Mouse (Mus musculus) left cerebral cortex, adult 11 months (tissue): ENCODE measurements at regions not wholly inside any gene's neighbourhood (a gene's known extent, or its start where the extent isn't known, plus 50 kb on each side); places are given as distances from the start of the nearest gene placed in this dataset.
A peak's percentile ranks its signal among the peaks of the same experiment; 100 is the strongest.
"Not testable (repeated sequence)": the region's sequence is repeated elsewhere in the genome, so short reads cannot be mapped to it uniquely, and the experiment has no call there.

Source experiments
- DNase-seq: peaks from one replicate; pipeline ENCODE4 v3.0.0; 2022; ENCODE audit warnings: low spot score

DNA sequence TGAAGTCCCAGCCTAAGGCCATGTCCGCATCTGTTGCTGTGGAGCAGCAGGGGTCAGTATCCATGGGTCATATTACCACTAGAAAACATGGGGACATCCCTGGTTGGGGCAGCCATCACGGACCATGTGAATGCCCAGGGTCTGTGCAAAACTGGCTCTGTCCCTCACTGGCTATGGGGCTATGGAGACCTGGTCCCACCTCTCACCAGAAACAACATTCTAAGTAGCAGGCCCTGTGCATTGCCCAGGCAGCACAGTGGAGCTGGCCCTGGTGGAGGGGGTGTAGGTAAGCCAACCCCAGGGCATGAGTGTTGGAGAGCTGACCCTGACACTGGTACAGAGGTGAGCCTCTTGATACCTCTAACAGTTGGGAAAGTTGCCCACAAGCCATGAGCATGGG lies 213.7 kb downstream of the Macc1 start:
- no peak for DNase-seq

GRCm38 (mm10) chr12:119548376-119548775 lies 234.3 kb downstream of the Macc1 start:
- DNase-seq = not testable (repeated sequence)

DNA sequence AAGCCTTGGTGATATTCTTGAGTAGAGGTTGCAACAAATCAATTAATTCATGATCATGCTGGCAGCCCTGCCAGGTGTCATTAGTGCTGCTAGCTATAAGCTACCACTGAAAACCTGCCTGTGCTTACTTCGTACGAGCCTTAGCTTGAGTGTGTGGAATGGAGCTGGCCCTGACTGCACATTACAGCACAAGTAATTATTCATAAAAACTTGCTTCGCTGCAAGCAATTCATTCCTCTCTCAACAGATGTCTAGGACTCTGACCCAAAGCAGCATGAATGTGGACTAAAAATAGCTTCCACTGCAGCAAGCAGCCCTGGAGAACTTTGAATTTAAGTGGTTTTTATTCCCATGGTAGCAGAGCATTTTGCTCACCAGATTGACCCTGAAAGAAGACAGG lies 262.6 kb downstream of the Macc1 start:
- DNase-seq = peak; percentile 2

GRCm38 (mm10) chr12:119577280-119577679 lies 263.2 kb downstream of the Macc1 start:
- DNase-seq = no peak

DNA sequence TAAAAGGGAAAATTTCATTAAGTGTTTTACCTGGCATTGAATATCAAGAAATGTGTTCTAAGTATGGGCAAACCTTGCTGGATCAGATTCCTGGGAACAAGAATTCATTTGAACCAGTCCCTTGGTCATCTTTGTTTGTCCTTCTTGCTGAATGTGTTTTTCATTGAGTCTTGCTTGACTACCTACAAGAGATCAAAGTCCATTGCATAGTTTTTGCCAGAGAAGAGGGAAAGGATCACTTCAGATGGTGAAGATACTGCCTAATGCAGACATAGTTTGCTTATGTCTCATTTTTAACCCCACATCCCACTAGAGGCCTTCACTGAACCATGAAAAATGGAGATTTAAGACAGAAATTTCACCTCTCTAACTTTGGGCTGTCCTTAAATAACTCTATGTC lies 287.3 kb downstream of the Macc1 start:
- no peak for DNase-seq

DNA sequence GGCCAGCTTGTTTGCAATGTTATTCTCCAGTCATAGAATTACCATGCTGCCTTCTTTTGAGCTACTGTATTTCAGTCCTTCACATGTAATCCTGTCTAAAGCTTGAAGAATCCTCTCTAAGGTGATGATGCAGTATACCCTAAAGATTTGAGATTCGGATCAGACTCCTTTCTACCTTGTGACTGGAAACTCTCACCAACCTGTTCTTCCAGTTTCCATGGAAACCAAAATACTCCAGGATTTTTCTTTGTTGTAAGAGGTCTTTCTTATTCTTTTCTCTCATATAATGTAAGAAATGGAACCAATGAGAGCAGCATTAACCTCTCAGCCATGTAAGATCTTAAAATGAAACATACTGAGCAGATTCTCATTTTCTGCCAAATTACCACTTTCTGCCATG lies 310.2 kb downstream of the Macc1 start:
- DNase-seq = no peak

GRCm38 (mm10) chr12:119655366-119655765 lies 290.3 kb upstream of the Tmem196 start:
- no peak for DNase-seq
